Mouse (Mus musculus) liver, embryonic 15.5 days (tissue): ENCODE data around the gene Rtn1. TPM values are rescaled to one million over a fixed set of nuclear protein-coding genes. Genes with fewer than 3 reads are reported as not detected.
"Not testable (repeated sequence)": the region's sequence is repeated elsewhere in the genome, so short reads cannot be mapped to it uniquely, and the experiment has no call there.

ENCODE experiments used
- ATAC-seq: fragments of 200-750 bp; cut with Nextera tagmentation; 2 replicates; pipeline ENCODE4 v1.8.0; 2017; ENCODE audit warnings: moderate number of reproducible peaks, mild to moderate bottlenecking, moderate library complexity; ENCODE audit not compliant: insufficient read depth
- H3K27ac ChIP-seq: fragments of 300-500 bp; sonication (generic); replicated peaks from 2 replicates; pipeline ENCODE4 v1.5.1; 2015; ENCODE audit warnings: mild to moderate bottlenecking, inconsistent platforms
- H3K27me3 ChIP-seq: fragments of 300-500 bp; sonication (generic); 2 replicates; pipeline ENCODE4 v1.6.1; 2015; ENCODE audit warnings: mild to moderate bottlenecking, inconsistent platforms
- H3K36me3 ChIP-seq: fragments of 300-500 bp; sonication (generic); replicated peaks from 2 replicates; pipeline ENCODE4 v1.6.1; 2015; ENCODE audit warnings: moderate library complexity, mild to moderate bottlenecking, inconsistent platforms
- H3K4me1 ChIP-seq: fragments of 300-500 bp; sonication (generic); replicated peaks from 2 replicates; pipeline ENCODE4 v1.6.1; 2015; ENCODE audit warnings: inconsistent platforms
- H3K4me2 ChIP-seq: fragments of 300-500 bp; sonication (generic); 2 replicates; pipeline ENCODE4 v1.6.1; 2015; ENCODE audit warnings: moderate library complexity, mild to moderate bottlenecking, inconsistent platforms
- H3K4me3 ChIP-seq: fragments of 300-500 bp; sonication (generic); replicated peaks from 2 replicates; pipeline ENCODE4 v1.5.1; 2015; ENCODE audit warnings: mild to moderate bottlenecking, inconsistent platforms
- H3K9ac ChIP-seq: fragments of 300-500 bp; sonication (generic); 2 replicates; pipeline ENCODE4 v1.6.1; 2015; ENCODE audit warnings: moderate library complexity, mild to moderate bottlenecking, inconsistent platforms
- H3K9me3 ChIP-seq: fragments of 300-500 bp; sonication (generic); replicated peaks from 2 replicates; pipeline ENCODE4 v1.6.1; 2016; ENCODE audit warnings: inconsistent platforms
- WGBS: fragments of 180-500 bp; shearing (Covaris S2); methylation state at CpG from one replicate; pipeline ENCODE4 v1.1.7; 2015; ENCODE audit warnings: mixed read lengths; ENCODE audit not compliant: insufficient replicate concordance; 5-methylcytosine and 5-hydroxymethylcytosine counted together
- polyA plus RNA-seq: library from polyadenylated mRNA; unstranded; fragments of >200 nt; fragmentation: Nextera tagmentation; extraction: Ambion mirVana; gene quantifications from 2 replicates; pipeline ENCODE4 v1.2.1, GENCODE M21; 2015

Gene Rtn1
- polyA plus RNA-seq, 1 experiment from 2014 or later = 2.0 TPM

DNA sequence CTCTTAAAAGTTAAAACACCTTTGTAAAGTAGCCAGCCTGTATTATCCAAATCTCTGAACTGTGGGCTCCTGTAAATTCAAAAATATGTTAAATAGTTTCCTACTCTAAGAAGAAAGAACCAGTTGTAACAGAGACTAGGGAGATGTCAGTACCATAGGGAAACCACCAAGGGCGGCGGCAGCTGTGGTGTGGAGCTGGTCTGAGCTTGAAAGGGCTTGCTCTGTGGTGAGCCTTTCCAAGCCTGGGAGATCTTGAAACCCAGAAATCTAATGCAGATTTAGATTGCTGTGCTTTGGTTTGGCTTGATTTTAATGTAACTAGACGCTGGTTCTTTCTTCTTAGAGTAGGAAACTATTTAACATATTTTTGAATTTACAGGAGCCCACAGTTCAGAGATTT is 115.7 kb downstream of the Rtn1 start:
- ATAC-seq, H3K9ac ChIP-seq, H3K27ac ChIP-seq, H3K4me1 ChIP-seq, H3K4me3 ChIP-seq, H3K27me3 ChIP-seq, H3K4me2 ChIP-seq, H3K36me3 ChIP-seq, H3K9me3 ChIP-seq: not testable (repeated sequence)
- 60% methylated on average over 3 of the region's 3 CpGs for WGBS

DNA sequence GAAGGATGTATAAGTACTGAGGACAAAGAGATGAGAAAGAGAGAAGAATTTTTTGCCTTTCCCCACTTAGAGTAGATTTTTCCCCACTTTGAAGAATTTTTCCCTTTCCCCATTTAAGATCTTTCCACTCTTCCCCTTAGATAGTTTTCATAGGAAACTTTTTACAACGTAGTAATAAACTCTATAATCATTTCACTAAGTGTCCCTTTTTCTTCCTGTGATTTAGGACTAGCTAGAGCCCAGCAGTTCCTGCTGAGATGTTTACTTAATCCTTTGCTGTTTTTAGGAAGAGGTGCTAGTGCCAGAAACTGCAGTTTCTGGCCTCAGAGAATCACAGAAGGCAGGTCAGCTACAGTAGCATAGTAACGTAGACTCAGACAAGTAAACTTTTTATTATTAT is 116.3 kb downstream of the Rtn1 start:
- ATAC-seq = no peak
- Histone ChIP-seq H3K9me3 (no peaks in the 10 kb centered on the region), H3K4me1 (no peaks in the 10 kb centered on the region), H3K4me2 (no peak overlapping the region), H3K36me3 (no peaks in the 10 kb centered on the region), H3K27me3 (no peaks in the 10 kb centered on the region), H3K9ac (no peak overlapping the region), H3K4me3 (no peak overlapping the region), H3K27ac (no peak overlapping the region)
- 44% methylated on average over 2 of the region's 2 CpGs for WGBS

- Histone ChIP-seq H3K36me3 (no peaks in the 10 kb centered on the region), H3K9me3 (no peaks in the 10 kb centered on the region), H3K4me1 (no peaks in the 10 kb centered on the region), H3K4me3 (no peak overlapping the region), H3K27ac (no peak overlapping the region), H3K9ac (no peak overlapping the region), H3K27me3 (no peaks in the 10 kb centered on the region), H3K4me2 (no peak overlapping the region)
- no peak for ATAC-seq
- WGBS = 69% methylated on average over 4 of the region's 4 CpGs
Measured at GRCm38 (mm10) chr12:72291266-72291665, 117.6 kb downstream of the Rtn1 start.

GRCm38 (mm10) chr12:72288215-72288614 is 120.6 kb downstream of the Rtn1 start:
- H3K27me3 ChIP-seq = no peaks in the 10 kb centered on the region
- no peak for ATAC-seq
- H3K4me2 ChIP-seq = no peak overlapping the region
- H3K9ac ChIP-seq = no peak overlapping the region
- 63% methylated on average over 3 of the region's 3 CpGs for WGBS
- H3K36me3 ChIP-seq = no peaks in the 10 kb centered on the region
- no peaks in the 10 kb centered on the region for H3K9me3 ChIP-seq
- no peak overlapping the region for H3K4me3 ChIP-seq
- H3K4me1 ChIP-seq = no peaks in the 10 kb centered on the region
- no peak overlapping the region for H3K27ac ChIP-seq

DNA sequence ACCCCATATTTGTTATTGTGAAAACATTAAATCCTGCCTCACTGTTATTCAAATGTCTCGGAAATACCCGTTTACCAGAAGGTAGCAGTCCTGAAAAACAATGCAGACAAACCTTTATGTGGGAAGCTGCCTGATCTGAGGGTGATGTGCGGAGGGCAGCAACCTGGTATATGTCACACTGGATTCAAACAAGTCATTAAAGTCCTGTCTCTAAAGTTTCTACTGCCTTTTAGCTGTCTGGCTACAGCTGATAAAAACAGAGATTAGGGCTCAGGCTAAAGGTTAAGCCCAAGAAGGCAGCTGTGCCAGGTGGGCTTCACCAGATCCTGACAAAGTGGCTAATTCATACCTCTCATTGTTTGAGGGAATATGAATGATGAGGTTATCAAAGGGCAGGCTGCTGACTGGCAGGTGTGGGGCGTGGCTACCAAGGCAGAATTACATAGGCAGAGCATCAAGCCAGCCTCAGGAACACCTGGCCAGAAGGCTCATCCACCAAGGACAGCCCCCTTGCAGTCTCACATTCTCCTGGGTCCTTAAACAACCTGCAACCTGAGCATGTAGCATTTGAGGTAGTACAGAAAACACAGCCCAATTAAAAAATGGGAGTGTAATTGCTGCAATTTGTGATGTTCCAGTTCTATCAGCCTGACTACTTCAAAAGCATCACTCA is 121.4 kb downstream of the Rtn1 start:
- Histone ChIP-seq H3K4me2 (no peak overlapping the region), H3K9ac (no peak overlapping the region), H3K27me3 (no peaks in the 10 kb centered on the region), H3K4me1 (no peaks in the 10 kb centered on the region), H3K36me3 (no peaks in the 10 kb centered on the region), H3K4me3 (no peak overlapping the region), H3K9me3 (no peaks in the 10 kb centered on the region), H3K27ac (no peak overlapping the region)
- no peak for ATAC-seq
- WGBS = 54% methylated on average over 4 of the region's 4 CpGs

DNA sequence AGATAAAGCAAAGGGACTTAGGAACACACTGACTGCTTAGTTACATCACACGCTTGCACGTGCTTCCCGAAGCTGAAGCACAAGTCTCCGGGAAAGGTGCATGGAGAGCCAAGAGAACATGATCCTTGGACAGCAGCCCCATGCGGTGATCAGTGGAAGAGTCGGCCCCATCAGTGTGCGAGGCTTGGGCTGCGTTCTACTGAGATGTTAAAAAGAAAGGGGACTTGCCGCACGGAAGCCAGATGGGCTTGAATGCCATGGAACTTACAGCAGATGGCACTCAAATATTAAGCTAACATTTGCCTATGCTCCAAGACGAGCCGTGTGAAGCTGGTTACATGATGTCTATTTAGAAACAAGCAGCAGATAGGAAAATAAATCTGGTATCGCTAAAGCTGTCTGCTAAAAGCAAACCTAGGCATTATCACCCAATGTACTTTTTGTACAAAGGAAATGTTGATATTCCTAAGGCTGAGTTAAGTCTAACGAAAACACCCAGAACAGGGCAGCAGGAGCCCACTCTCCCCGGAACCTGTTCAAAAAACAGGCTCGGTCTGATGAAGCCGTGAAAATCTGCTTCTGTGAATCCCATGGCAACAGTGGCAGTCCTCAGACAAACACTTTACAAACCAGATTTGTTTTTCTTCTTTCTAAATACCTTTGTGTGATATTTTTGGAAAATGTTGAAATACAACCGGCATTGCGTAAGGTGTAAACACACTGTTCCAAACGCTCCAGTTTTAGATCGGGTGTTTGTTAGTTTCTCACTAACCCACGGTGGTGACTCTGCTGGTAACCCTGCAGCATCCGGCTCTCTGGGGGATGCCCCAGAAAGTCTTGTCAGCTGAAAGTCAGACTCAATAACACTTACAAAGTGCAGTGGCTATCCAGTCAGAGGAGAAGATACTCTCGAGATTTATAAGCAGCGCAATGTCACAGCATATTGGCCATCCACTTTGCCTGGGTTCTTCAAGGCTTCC is 123.2 kb downstream of the Rtn1 start:
- H3K9me3 ChIP-seq = no peaks in the 10 kb centered on the region
- no peaks in the 10 kb centered on the region for H3K27me3 ChIP-seq
- no peaks in the 10 kb centered on the region for H3K36me3 ChIP-seq
- no peak overlapping the region for H3K4me2 ChIP-seq
- H3K4me1 ChIP-seq = no peaks in the 10 kb centered on the region
- no peak overlapping the region for H3K27ac ChIP-seq
- H3K4me3 ChIP-seq = no peak overlapping the region
- no peak overlapping the region for H3K9ac ChIP-seq
- WGBS = 70% methylated on average over 25 of the region's 25 CpGs
- ATAC-seq = no peak

DNA sequence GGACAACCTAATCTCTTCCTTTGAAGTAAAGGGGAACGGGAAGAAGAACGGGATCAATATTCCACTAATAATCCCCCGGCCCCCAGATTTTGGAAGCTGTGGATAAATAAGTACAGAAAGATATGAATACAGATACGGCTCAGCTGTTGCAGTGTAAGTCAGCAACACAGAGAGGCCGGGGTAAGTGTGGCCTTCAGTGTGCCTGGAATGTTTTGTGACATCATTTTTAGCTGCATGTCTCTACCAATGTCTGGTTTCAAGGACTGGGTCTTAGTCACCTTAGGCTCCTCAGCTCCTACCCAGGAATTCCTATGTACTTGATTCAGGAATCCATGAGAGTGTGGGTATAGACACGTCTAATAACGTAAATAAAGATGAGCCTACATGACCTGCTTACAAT is 124.3 kb downstream of the Rtn1 start:
- no peaks in the 10 kb centered on the region for H3K27me3 ChIP-seq
- H3K9me3 ChIP-seq = no peaks in the 10 kb centered on the region
- no peak overlapping the region for H3K4me3 ChIP-seq
- H3K4me1 ChIP-seq = no peaks in the 10 kb centered on the region
- no peak overlapping the region for H3K4me2 ChIP-seq
- H3K36me3 ChIP-seq = no peaks in the 10 kb centered on the region
- no peak overlapping the region for H3K27ac ChIP-seq
- no peak for ATAC-seq
- 72% methylated on average over 7 of the region's 7 CpGs for WGBS
- H3K9ac ChIP-seq = no peak overlapping the region

DNA sequence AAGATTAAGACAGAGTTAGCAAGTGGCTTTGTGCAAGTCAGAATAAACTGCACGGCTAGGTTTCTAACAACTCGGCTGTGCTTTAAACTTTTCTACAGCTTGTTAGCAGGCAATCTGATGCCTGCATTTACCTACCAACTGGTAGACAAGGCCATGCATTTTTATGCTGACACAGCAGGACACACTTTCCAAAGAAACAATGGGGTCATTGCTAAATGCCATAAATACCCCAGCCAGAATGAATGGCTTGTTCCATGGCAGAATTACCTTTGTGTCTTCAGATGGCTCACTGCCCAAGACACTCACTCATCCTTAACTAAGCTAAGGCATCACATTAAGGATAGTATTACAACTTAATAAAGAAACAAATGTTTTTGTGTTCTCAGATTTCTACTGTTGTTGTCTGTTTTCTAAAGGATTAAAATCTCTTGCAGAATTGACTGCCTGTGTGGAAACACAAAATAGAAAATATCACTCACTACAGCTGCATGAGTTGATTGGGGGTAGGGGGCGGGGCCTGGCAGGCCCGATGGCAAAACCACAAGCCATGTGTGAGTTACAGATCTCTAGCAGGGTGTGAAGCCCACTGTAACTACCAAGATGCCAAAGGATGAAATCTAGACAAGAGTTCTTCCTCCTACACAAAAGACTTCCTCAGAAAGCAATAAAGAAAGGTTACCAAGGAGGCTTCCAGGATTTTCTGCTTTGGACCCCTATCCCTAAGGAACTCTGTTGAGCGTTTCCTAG is 129.6 kb downstream of the Rtn1 start:
- H3K27me3 ChIP-seq = no peaks in the 10 kb centered on the region
- H3K4me3 ChIP-seq = no peak overlapping the region
- H3K36me3 ChIP-seq = no peaks in the 10 kb centered on the region
- H3K9ac ChIP-seq = no peak overlapping the region
- no peak for ATAC-seq
- H3K4me1 ChIP-seq = no peaks in the 10 kb centered on the region
- WGBS = 52% methylated on average over 5 of the region's 5 CpGs
- no peaks in the 10 kb centered on the region for H3K9me3 ChIP-seq
- no peak overlapping the region for H3K4me2 ChIP-seq
- no peak overlapping the region for H3K27ac ChIP-seq

GRCm38 (mm10) chr12:72273721-72274414 is 135.0 kb downstream of the Rtn1 start:
- 58% methylated on average over 13 of the region's 13 CpGs for WGBS
- Histone ChIP-seq H3K27me3 (no peaks in the 10 kb centered on the region), H3K36me3 (no peaks in the 10 kb centered on the region), H3K4me3 (no peak overlapping the region), H3K4me2 (no peak overlapping the region), H3K4me1 (no peaks in the 10 kb centered on the region), H3K27ac (no peak overlapping the region), H3K9me3 (no peaks in the 10 kb centered on the region), H3K9ac (no peak overlapping the region)
- no peak for ATAC-seq

DNA sequence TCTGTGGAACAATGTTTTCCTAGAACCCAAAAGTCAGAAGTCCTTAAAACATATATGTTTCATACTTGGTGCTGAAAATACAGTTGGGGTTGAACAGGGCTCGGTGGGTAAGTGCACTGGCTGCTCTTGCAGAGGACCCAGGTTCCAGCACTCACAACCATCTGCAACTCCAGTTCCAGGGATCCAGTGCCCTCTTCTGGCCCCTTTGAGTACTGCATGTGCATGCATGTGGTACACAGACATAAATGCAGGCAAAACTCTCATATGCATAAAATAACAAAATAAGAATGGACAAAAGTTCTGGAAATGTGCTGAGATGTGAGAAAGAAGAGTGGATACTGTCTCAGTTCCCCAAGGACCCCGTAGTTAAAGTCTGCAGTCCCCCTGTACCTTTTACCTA is 141.2 kb downstream of the Rtn1 start:
- Histone ChIP-seq H3K27me3 (no peaks in the 10 kb centered on the region), H3K36me3 (no peaks in the 10 kb centered on the region)
- WGBS = 59% methylated on average over 2 of the region's 2 CpGs

More for the DNA sequence above, 141.2 kb downstream of the Rtn1 start:
- no peaks in the 10 kb centered on the region; the same call in 1 of the 2 replicates for H3K4me1 ChIP-seq
- H3K9me3 ChIP-seq = no peaks in the 10 kb centered on the region
- H3K9ac ChIP-seq = no peak overlapping the region
- no peak for ATAC-seq
- no peak overlapping the region for H3K4me3 ChIP-seq
- no peak overlapping the region for H3K27ac ChIP-seq
- H3K4me2 ChIP-seq = no peak overlapping the region
